Comparison of ENCODE assay signal across 1 mouse cellular context in genomic region chr13:45976894-45977293, GRCm38 (mm10).
A peak's percentile ranks its signal among the peaks of the same experiment; 100 is the strongest.
TF ChIP-seq lines count a peak whose summit lies in the region.

No protein-coding gene starts in this region.

TF ChIP-seq in CH12.LX, 34 proteins besides CTCF, POLR2A, EP300 and RAD21 (continued from another document):
- TF ChIP-seq NELFE (IDR thresholded peaks at IDR 0.05; ENCODE audit: low read depth, low read length) (peak; percentile 72; the same call in 1 of the 2 replicates), PAX5 (IDR thresholded peaks at IDR 0.05; ENCODE audit: low read length) (no peak), NRF1 (IDR thresholded peaks at IDR 0.05; ENCODE audit: low read depth, low read length) (no peak), HCFC1 (IDR thresholded peaks at IDR 0.05; ENCODE audit: low read depth, low read length) (no peak; the same call in 1 of the 2 replicates), ZNF384 (IDR thresholded peaks at IDR 0.05; ENCODE audit: low read depth, low read length) (0 out of 2 replicates have a peak, but pooled peaks have one; percentile 33), ELF1 (IDR thresholded peaks at IDR 0.05; ENCODE audit: low read depth, low read length) (no peak), CHD1 (IDR thresholded peaks at IDR 0.05; ENCODE audit: low read depth, low read length) (no peak), ZMIZ1 (IDR thresholded peaks at IDR 0.05; ENCODE audit: low read depth, low read length) (no peak)
